Mouse (Mus musculus) kidney, embryonic 16.5 days (tissue): ENCODE measurements around the gene Uqcr11. TPM values are rescaled to one million over a fixed set of nuclear protein-coding genes. Genes with fewer than 3 reads are reported as not detected.

ENCODE experiments used
- ATAC-seq: fragments of 200-750 bp; cut with Nextera tagmentation; 2 replicates; pipeline ENCODE4 v1.8.0; 2017; ENCODE audit warnings: moderate TSS enrichment; ENCODE audit not compliant: low FRiP score, low TSS enrichment
- H3K27ac ChIP-seq: fragments of 300-500 bp; sonication (generic); 2 replicates; pipeline ENCODE4 v1.5.1; 2014; ENCODE audit warnings: low read length
- H3K27me3 ChIP-seq: fragments of 300-500 bp; sonication (generic); 2 replicates; pipeline ENCODE4 v1.6.1; 2014; ENCODE audit warnings: low read length, control low read depth, mixed read lengths; ENCODE audit not compliant: insufficient read depth
- H3K36me3 ChIP-seq: fragments of 300-500 bp; sonication (generic); 2 replicates; pipeline ENCODE4 v1.6.1; 2014; ENCODE audit warnings: low read length, control low read depth, mixed read lengths; ENCODE audit not compliant: insufficient read depth
- H3K4me1 ChIP-seq: fragments of 300-500 bp; sonication (generic); 2 replicates; pipeline ENCODE4 v1.6.1; 2014; ENCODE audit warnings: low read length, control low read depth, mixed read lengths; ENCODE audit not compliant: insufficient read depth
- H3K4me2 ChIP-seq: fragments of 300-500 bp; sonication (generic); replicated peaks from 2 replicates; pipeline ENCODE4 v1.6.1; 2014; ENCODE audit warnings: low read depth, low read length
- H3K4me3 ChIP-seq: fragments of 300-500 bp; sonication (generic); 2 replicates; pipeline ENCODE4 v1.5.1; 2014; ENCODE audit warnings: mild to moderate bottlenecking, low read length
- H3K9ac ChIP-seq: fragments of 300-500 bp; sonication (generic); replicated peaks from 2 replicates; pipeline ENCODE4 v1.6.1; 2014; ENCODE audit warnings: low read length
- H3K9me3 ChIP-seq: fragments of 300-500 bp; sonication (generic); 2 replicates; pipeline ENCODE4 v1.6.1; 2016; ENCODE audit warnings: low read length, control low read depth
- WGBS: fragments of 180-500 bp; shearing (Covaris S2); extraction: QIAGEN DNeasy Blood & Tissue Kit; methylation state at CpG from one replicate; pipeline ENCODE4 v1.1.7; 2014; 5-methylcytosine and 5-hydroxymethylcytosine counted together
- polyA plus RNA-seq: library from polyadenylated mRNA; unstranded; fragments of >200 nt; fragmentation: Nextera tagmentation; extraction: Ambion mirVana; gene quantifications from 2 replicates; pipeline ENCODE4 v1.2.1, GENCODE M21; 2015

Gene Uqcr11
- polyA plus RNA-seq, 1 experiment from 2014 or later: 906 TPM

DNA sequence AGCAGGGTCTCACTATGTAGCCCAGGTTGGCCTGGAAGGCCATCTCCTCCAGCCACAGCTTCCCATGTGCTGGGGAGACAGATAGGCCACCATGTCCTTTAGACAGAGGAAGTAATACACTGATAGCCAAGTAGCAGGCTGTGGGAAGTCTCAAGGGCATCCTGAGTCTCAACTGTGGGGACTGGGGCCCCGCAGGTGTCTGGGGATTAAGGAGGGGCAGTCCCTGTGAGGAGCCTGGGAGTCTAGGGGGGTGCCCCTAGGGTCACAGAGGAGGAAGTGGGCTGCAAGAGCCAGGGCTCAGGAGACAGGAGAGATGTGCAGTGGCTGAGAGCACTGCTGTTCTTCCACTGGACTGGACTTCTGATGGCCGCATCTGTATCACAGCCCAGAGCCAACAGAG lies 36.4 kb upstream of the Uqcr11 start:
- Histone ChIP-seq H3K4me1 (no peaks in the 10 kb centered on the region; the same call in 1 of the 2 replicates), H3K9ac (no peak overlapping the region; the same call in 1 of the 2 replicates), H3K4me2 (no peak overlapping the region), H3K36me3 (no peaks in the 10 kb centered on the region), H3K9me3 (no peaks in the 10 kb centered on the region), H3K27me3 (peaks cover 2% of the 10 kb centered on the region; the same call in 1 of the 2 replicates), H3K4me3 (no peak overlapping the region), H3K27ac (no peak overlapping the region)
- ATAC-seq: no peak
- 49% methylated on average over 2 of the region's 2 CpGs for WGBS

- Histone ChIP-seq H3K36me3 (no peaks in the 10 kb centered on the region), H3K9me3 (no peaks in the 10 kb centered on the region), H3K9ac (no peak overlapping the region), H3K4me2 (no peak overlapping the region), H3K4me1 (no peaks in the 10 kb centered on the region; the same call in 1 of the 2 replicates), H3K27me3 (no peaks in the 10 kb centered on the region), H3K27ac (no peak overlapping the region), H3K4me3 (no peak overlapping the region)
- ATAC-seq: no peak
- 62% methylated on average over 8 of the region's 8 CpGs for WGBS
Measured at GRCm38 (mm10) chr10:80441598-80441997, 35.0 kb upstream of the Uqcr11 start.

DNA sequence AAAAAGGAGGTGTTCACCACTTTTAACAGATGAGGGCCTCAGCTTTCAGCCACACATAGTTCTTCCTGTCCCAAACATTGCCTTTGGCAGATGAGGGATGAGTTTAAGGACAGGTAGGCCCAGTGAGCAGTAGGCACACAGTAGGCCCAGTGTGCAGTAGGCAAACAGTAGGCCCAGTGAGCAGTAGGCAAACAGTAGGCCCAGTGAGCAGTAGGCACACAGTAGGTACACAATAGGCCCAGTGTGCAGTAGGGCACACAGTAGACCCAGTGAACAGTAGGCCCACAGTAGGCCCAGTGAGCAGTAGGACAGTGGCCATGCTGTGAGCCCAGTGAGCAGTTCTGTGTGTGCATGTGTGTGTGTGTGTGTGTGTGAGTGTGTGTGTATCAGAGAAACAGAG lies 33.4 kb upstream of the Uqcr11 start:
- Histone ChIP-seq H3K9me3 (no peaks in the 10 kb centered on the region), H3K27me3 (no peaks in the 10 kb centered on the region), H3K27ac (no peak overlapping the region), H3K9ac (no peak overlapping the region), H3K4me3 (no peak overlapping the region), H3K4me1 (peaks cover 4% of the 10 kb centered on the region; the same call in 1 of the 2 replicates), H3K36me3 (no peaks in the 10 kb centered on the region), H3K4me2 (no peak overlapping the region)
- ATAC-seq: no peak

DNA sequence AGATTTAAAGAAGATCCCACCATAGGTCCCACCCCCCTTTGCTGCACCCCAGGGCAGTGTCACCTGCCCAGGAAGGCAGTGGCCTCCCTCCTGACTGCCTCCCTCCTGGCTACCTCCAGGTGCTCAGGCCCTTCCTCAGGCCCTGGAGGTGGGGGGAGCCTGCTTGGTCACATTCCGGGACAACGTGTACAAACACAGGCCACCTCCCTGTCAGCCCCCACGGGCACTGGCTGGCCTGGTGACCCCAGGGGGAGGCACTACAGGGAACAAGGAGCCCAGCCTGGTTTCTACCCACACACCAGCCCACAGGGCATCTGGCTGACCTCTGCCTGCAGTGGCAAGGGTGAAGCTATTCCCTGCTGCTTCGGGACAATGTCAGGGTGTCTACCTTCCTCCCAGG lies 31.3 kb upstream of the Uqcr11 start:
- H3K4me3 ChIP-seq: no peak overlapping the region
- no peaks in the 10 kb centered on the region for H3K36me3 ChIP-seq
- no peak overlapping the region for H3K9ac ChIP-seq
- no peak overlapping the region for H3K27ac ChIP-seq
- no peak for ATAC-seq
- no peaks in the 10 kb centered on the region for H3K27me3 ChIP-seq
- H3K9me3 ChIP-seq: no peaks in the 10 kb centered on the region
- H3K4me2 ChIP-seq: no peak overlapping the region
- 47% methylated on average over 4 of the region's 4 CpGs for WGBS
- peaks cover 7% of the 10 kb centered on the region; the same call in 1 of the 2 replicates for H3K4me1 ChIP-seq

GRCm38 (mm10) chr10:80436276-80436675 lies 29.6 kb upstream of the Uqcr11 start:
- WGBS: 12% methylated on average over 9 of the region's 9 CpGs
- Histone ChIP-seq H3K36me3 (no peaks in the 10 kb centered on the region), H3K4me3 (no peak overlapping the region), H3K4me1 (peaks cover 14% of the 10 kb centered on the region), H3K9me3 (no peaks in the 10 kb centered on the region), H3K27me3 (no peaks in the 10 kb centered on the region), H3K27ac (peak overlapping the region; percentile 44; the same call in 1 of the 2 replicates), H3K9ac (no peak overlapping the region), H3K4me2 (no peak overlapping the region)
- ATAC-seq: no peak

GRCm38 (mm10) chr10:80435764-80436163 lies 29.1 kb upstream of the Uqcr11 start:
- no peaks in the 10 kb centered on the region for H3K9me3 ChIP-seq
- H3K4me2 ChIP-seq: no peak overlapping the region
- no peak overlapping the region for H3K4me3 ChIP-seq
- no peaks in the 10 kb centered on the region for H3K36me3 ChIP-seq
- H3K9ac ChIP-seq: no peak overlapping the region
- whole genome bisulfite sequencing: 47% methylated on average over 7 of the region's 7 CpGs
- H3K4me1 ChIP-seq: peaks cover 19% of the 10 kb centered on the region
- ATAC-seq: no peak
- H3K27me3 ChIP-seq: no peaks in the 10 kb centered on the region
- peak overlapping the region; percentile 44; the same call in 1 of the 2 replicates for H3K27ac ChIP-seq

- peaks cover 27% of the 10 kb centered on the region for H3K4me1 ChIP-seq
- 69% methylated on average over 3 of the region's 3 CpGs for WGBS
- no peak overlapping the region for H3K4me3 ChIP-seq
- peak overlapping the region; percentile 15; the same call in 1 of the 2 replicates for H3K9ac ChIP-seq
- H3K9me3 ChIP-seq: no peaks in the 10 kb centered on the region
- H3K36me3 ChIP-seq: peaks cover 6% of the 10 kb centered on the region
- no peaks in the 10 kb centered on the region for H3K27me3 ChIP-seq
- H3K27ac ChIP-seq: no peak overlapping the region
- H3K4me2 ChIP-seq: no peak overlapping the region
- no peak for ATAC-seq
Measured at GRCm38 (mm10) chr10:80434823-80435222, 28.2 kb upstream of the Uqcr11 start.

- H3K27ac ChIP-seq: peak overlapping the region; percentile 59; the same call in 1 of the 2 replicates
- peak overlapping the region; percentile 96 for H3K4me3 ChIP-seq
- peak overlapping the region; percentile 48 for H3K9ac ChIP-seq
- peak overlapping the region; percentile 36 for H3K4me2 ChIP-seq
- no peak for ATAC-seq
- H3K9me3 ChIP-seq: no peaks in the 10 kb centered on the region
- no peaks in the 10 kb centered on the region for H3K27me3 ChIP-seq
- peaks cover 29% of the 10 kb centered on the region for H3K4me1 ChIP-seq
- WGBS: 13% methylated on average over 8 of the region's 8 CpGs
- peaks cover 12% of the 10 kb centered on the region for H3K36me3 ChIP-seq
Measured at GRCm38 (mm10) chr10:80434233-80434592, 27.6 kb upstream of the Uqcr11 start.

DNA sequence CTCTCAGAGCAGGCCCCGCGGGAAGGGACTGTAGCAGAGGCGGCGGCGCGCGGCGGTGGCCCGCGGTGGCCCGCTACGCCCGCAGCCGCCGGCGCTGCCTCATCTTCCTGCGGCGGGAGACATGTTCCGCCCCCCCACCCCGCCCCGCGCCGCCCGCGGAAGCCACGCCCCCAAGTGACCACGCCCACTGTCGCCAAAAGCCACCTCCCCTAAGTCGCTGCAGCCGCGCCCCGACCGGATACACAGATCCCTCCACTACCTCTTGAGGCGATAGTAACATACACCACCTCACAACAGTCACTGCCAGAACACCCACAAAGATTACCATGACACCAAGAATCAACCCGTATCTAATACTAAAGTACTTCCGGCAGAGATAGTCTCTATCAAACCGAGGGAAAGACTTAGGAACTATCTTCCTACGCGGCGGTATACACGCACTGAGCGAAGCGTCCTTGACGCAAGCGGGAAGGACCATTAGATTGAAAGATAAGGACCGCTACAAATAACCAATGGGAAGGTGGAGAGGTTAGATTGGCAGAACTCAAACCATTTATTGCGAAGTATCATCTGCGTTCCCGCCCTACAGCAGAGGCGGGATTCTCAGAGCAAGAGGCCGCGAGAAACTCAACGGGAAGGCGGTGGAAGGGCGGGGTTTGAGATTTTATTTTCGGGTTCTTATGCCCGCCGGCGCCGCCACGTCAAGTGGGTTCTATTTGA lies 27.0 kb upstream of the Uqcr11 start, which contains the start of gene Tcf3:
TSS of gene Tcf3 (minus strand) at position 135 of the 720 bp plus-strand sequence.
- peak; percentile 93 for ATAC-seq
- Histone ChIP-seq H3K27me3 (no peaks in the 10 kb centered on the region), H3K27ac (peak within 1 kb of the TSS; percentile 98), H3K4me3 (peak within 1 kb of the TSS; percentile 96), H3K9me3 (no peaks in the 10 kb centered on the region), H3K36me3 (peaks cover 17% of the 10 kb centered on the region), H3K4me2 (peak within 1 kb of the TSS; percentile 67), H3K4me1 (peaks cover 29% of the 10 kb centered on the region), H3K9ac (peak within 1 kb of the TSS; percentile 100)
- WGBS: 0% methylated on average over 54 of the region's 61 CpGs

GRCm38 (mm10) chr10:80432936-80433512 lies 26.4 kb upstream of the Uqcr11 start:
- H3K9me3 ChIP-seq: no peaks in the 10 kb centered on the region
- H3K4me2 ChIP-seq: peak overlapping the region; percentile 67
- no peaks in the 10 kb centered on the region for H3K27me3 ChIP-seq
- peaks cover 23% of the 10 kb centered on the region for H3K36me3 ChIP-seq
- H3K4me1 ChIP-seq: peaks cover 29% of the 10 kb centered on the region
- H3K27ac ChIP-seq: peak overlapping the region; percentile 98
- peak overlapping the region; percentile 100 for H3K9ac ChIP-seq
- H3K4me3 ChIP-seq: peak overlapping the region; percentile 96
- WGBS: under 1% methylated on average over 44 of the region's 60 CpGs
- ATAC-seq: no peak
